Mouse (Mus musculus) neutrophil, adult 5-6 weeks (primary cell): ENCODE results near the gene Enpep. TPM values are rescaled to one million over a fixed set of nuclear protein-coding genes. Genes with fewer than 3 reads are reported as not detected.

Source experiments
- ATAC-seq: fragments of 151-379, 151-347 bp; 2 replicates; pipeline ENCODE4 v1.8.0; 2017; ENCODE audit warnings: mild to moderate bottlenecking, moderate TSS enrichment; ENCODE audit not compliant: insufficient number of reproducible peaks, poor library complexity, low FRiP score, severe bottlenecking; ENCODE audit errors: extremely low read depth
- total RNA-seq: library from RNA; stranded (forward); fragments of 200-1000 nt; gene quantifications from 2 replicates; pipeline ENCODE4 v1.2.3, GENCODE M21; 2017

The Enpep gene
- total RNA-seq, 1 experiment from 2014 or later, result not detected

- no peak for ATAC-seq
These were observed 111.7 kb downstream of the Enpep start for GRCm38 (mm10) chr3:129220681-129221379.

GRCm38 (mm10) chr3:129220086-129220670 is 112.3 kb downstream of the Enpep start:
- no peak for ATAC-seq

Other genes with a start within 250 kb of the Enpep start
- not detected in 2 replicates for gene Pitx2, start 132.8 kb downstream of the Enpep start, total RNA-seq
- 1.4 and 1.7 TPM in 2 replicates for gene Elovl6, start 199.6 kb upstream of the Enpep start, total RNA-seq